Mouse (Mus musculus) embryonic stem cell, embryonic (primary cell): ENCODE measurements around the gene Jmjd6.

ENCODE experiments used
- CTCF ChIA-PET, 4 experiments: fragments of 300-600 bp in 2 of 4; fragments of 350-600 bp in 2 of 4; sonication (Branson Sonifier 250); formaldehyde crosslinking; loops; one replicate each; lab custom pipeline; 2022; ENCODE audit warnings: inconsistent platforms in 2 of 4; lab: Charles Lee
- POLR2A ChIA-PET, 4 experiments: fragments of 300-600 bp in 2 of 4; fragments of 350-600 bp in 2 of 4; sonication (Branson Sonifier 250); formaldehyde crosslinking; loops; one replicate each; lab custom pipeline; 2022; ENCODE audit warnings: antibody characterized with exemption in 4 of 4, inconsistent platforms in 1 of 4; lab: Charles Lee

Gene Jmjd6

DNA sequence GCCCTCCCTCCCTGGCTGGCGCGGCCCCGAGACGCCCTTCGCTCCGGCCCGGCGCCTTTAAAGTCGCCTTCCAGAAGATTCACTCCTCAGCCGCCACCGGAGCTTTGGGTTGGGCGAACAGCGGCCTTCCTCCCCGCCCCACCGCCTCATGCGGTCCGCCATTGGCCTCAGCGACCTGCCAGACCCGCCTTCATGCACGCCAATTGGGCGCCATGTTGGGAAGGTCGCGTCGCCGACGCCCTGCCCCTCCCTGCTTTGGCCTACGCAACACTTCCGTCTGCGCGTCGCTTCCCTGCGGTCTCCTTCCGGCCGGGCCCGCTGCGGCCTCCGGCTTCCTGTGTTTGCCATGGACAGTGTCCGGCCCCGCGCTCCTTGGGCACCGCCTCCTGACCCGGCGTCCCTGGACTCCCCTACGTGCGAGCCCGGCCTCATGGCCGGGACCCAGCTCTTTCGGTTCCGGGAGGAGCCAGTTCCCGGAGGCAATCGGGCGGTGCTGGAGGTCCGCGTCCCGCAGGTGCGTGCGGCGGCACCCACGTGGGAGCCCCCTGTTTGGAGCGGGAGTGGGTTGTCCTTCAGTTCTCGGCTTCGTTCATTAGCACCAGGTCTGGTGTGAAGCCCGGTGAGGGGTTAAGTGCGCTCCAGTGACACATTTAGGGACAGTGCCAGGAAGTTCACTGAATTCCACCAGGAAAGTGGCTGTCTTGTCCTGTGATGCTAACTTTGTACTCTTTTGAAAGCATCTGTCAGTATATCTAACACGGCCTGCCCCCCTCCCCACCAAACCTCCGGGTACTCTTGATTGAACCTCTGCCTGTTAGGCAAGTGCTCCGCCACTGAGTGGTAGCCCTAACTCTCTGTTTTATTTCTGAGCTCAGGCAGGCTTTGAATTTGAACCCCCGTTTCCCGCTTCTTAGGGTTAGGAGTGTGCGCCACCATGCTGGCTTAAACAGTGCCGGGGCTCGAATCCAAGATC lies at the start of gene Jmjd6, which contains the start of gene Mettl23:
Jmjd6 (minus strand) TSS at position 189 of the 973 bp plus-strand sequence.
Mettl23 (plus strand) TSS at position 18 of the 973 bp plus-strand sequence.
- CTCF ChIA-PET: interaction anchor here (0.5 to 1.6 kb wide), 12 partner anchors 8 to 328 kb away, joined by 3 to 7 read pairs (median 3); partner anchors contain the start of gene Mxra7 (in 2 of the 4)
- POLR2A ChIA-PET: interaction anchor here (0.5 to 17.9 kb wide), 57 partner anchors 8 to 819 kb away, joined by 3 to 246 read pairs (median 4); partner anchors contain the start of genes Mfsd11 (in 4 of the 4), Srsf2 (in 4 of the 4), Mxra7 (in 2 of the 4) and Prcd (in 1 of the 4)

DNA sequence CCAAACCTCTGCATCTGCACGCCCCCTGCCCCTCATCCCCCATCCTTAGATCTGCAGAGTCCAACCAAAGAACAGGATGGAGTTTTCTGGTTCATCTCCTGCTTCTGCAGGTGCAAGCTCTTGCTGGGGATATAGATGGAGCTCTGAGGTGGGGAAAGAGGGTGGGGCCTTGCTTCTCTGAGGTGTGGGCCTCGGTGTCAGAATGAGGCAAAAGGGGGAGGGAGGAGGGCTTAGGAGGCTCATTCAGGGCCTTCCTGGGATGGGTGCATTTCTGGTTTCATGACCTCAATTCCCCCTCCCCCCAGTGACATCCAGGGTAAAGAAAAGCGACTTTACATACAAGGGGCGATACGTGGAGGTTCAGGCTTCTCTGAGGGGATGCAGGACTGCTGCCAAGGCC lies 43.9 kb upstream of the Jmjd6 start:
- POLR2A ChIA-PET: interaction anchor here in 2 of 4 experiments (1.3 to 2.4 kb wide), 3 partner anchors 10 to 34 kb away, joined by 4 to 7 read pairs (median 5); partner anchors contain the start of gene Srsf2 (in 1 of the 2)

DNA sequence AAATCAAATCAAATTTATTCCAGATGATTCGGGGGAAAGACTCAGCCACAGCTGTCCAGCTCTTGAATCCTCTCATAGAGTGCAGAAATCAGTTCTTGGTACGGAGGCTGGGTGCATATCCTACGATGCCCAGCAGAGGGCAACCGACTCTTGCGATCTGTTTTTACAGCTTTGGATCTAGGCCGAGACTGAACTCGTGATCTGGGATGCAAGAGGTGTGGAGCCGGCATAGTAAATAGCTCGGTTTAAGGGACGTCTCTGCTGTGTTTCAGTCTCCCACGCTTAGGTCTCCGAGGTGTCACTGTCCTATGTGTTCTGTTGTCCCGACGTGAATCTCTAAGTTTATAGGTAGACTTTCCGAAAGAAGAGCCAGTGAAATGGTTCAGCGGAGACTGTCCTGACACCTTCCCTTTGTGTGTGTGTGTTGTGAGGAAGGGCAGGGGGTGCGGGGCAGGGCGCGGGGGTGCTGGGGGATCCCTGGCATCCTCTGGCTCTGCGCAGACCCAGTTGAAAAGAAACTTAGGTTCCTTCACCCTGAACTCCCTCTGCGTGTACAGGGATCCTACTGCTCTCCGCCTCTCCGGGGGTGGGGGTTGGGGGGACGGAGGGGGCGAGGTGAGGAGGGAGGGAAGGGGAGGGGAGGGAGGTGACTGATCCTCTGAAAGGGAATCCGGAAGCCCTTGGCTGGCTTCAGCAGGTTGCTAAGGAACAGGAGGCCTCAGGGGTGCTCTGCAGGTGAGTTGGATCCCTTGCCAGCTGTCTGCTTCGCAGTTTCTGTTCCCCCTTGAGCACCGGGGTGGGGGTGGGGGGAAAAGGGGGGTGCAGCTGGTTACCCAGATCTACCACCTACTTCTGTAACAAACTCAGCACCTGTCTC lies 42.3 kb upstream of the Jmjd6 start:
- POLR2A ChIA-PET: interaction anchor here (0.6 to 2.4 kb wide), 42 partner anchors 8 to 352 kb away, joined by 3 to 17 read pairs (median 4); partner anchors contain the start of gene Srsf2 (in 2 of the 4)
- CTCF ChIA-PET: interaction anchor here (0.6 to 2.9 kb wide), 100 partner anchors 8 to 1207 kb away, joined by 3 to 52 read pairs (median 4); partner anchors contain the start of genes Mgat5b (in 1 of the 4) and St6galnac1 (in 1 of the 4)

More for the DNA sequence above, 43.9 kb upstream of the Jmjd6 start:
- CTCF ChIA-PET: interaction anchor here in 2 of 4 experiments (0.6 to 2.9 kb wide), 3 partner anchors 142 to 1006 kb away, joined by 3 to 37 read pairs (median 4); no protein-coding TSS in a partner anchor

DNA sequence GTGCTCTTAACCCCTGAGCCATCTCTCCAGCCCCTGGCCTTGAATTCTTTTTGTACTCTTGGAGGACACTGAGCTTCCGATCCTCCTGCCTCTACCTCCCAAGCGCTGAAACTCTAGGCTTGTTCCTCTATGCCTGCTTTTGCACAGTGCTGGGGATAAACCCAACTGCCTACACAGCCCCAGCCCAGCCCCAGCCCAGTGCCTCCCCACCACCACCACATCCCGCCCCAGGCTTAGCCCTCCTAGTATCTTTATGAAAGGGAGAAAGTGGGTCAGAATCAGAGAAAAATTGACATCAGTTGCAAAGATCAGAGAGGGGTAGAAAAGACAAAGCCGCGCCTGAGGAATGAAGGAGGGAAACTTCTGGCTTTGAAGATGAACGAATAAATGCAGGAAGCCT lies 40.8 kb upstream of the Jmjd6 start:
- CTCF ChIA-PET: interaction anchor here in 3 of 4 experiments (0.6 to 2.4 kb wide), 13 partner anchors 10 to 389 kb away, joined by 3 to 44 read pairs (median 7); no protein-coding TSS in a partner anchor

DNA sequence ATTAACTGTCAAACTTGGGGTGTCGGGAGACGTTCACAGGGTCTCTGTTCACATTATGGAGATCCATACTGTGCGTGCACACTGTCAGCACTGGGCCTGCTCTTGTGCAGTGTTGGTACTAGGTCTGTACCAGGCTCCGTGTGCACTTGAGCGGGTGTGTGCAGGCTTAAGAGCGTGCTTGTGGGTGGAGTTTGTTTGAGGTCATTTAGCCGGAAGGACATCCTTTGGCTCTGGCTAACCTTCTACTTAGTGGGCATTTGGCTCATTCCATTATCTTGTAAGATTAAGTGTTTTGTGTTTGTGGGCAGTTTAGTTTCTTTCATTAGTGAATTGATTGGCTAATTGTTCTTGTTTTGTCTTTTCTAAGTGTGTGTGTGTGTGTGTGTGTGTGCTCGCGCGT lies 39.2 kb upstream of the Jmjd6 start:
- ChIA-PET CTCF (interaction anchor here in 1 of 4 experiments (0.6 kb wide), 1 partner anchor 113 kb away, joined by 3 read pairs; no protein-coding TSS in a partner anchor), POLR2A (interaction anchor here in 1 of 4 experiments (2.1 to 2.4 kb wide), 2 partner anchors 12 to 17 kb away, joined by 12 read pairs; no protein-coding TSS in a partner anchor)

More for the DNA sequence above, 40.8 kb upstream of the Jmjd6 start:
- POLR2A ChIA-PET: interaction anchor here (0.6 to 1.7 kb wide), 7 partner anchors 19 to 134 kb away, joined by 3 to 8 read pairs (median 4); no protein-coding TSS in a partner anchor

- ChIA-PET CTCF (interaction anchor here (0.5 to 2.3 kb wide), 28 partner anchors 10 to 504 kb away, joined by 3 to 14 read pairs (median 4); partner anchors contain the start of gene Mgat5b (in 1 of the 4)), POLR2A (interaction anchor here (0.6 to 2.5 kb wide), 31 partner anchors 8 to 1066 kb away, joined by 3 to 23 read pairs (median 4); partner anchors contain the start of genes Mfsd11 (in 2 of the 4), Srsf2 (in 2 of the 4), Jmjd6 (in 1 of the 4) and Mettl23 (in 1 of the 4))
Observed at GRCm38 (mm10) chr11:116881440-116881839, 38.2 kb upstream of the Jmjd6 start.

DNA sequence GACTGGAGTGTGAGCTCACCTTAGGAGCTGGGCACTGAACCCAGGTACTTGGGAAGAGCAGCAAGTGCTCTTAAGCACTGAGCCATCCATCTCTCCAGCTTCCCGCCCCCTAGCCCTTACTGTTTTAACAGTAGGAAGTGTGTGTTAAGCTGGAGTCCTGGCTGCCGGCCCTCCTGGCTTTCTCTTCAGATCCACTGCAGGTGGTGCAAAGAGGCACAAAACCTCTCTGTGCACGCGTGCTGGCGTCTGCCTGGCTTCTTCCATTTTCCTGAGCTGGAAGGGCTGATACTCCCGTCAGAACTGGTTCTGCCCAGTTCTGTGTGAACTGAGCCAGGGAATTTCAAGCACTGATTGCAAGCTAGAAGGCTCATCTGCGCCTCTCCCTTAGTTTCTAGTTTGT lies 37.6 kb upstream of the Jmjd6 start:
- ChIA-PET POLR2A (interaction anchor here (0.5 to 2.5 kb wide), 41 partner anchors 9 to 1065 kb away, joined by 3 to 23 read pairs (median 3); partner anchors contain the start of genes Jmjd6 (in 2 of the 4), Mettl23 (in 2 of the 4), Mfsd11 (in 2 of the 4) and Srsf2 (in 2 of the 4)), CTCF (interaction anchor here (0.5 to 2.3 kb wide), 33 partner anchors 11 to 1844 kb away, joined by 3 to 14 read pairs (median 4); partner anchors contain the start of gene Mgat5b (in 1 of the 4))

GRCm38 (mm10) chr11:116878454-116878853 lies 35.2 kb upstream of the Jmjd6 start:
- ChIA-PET CTCF (interaction anchor here in 3 of 4 experiments (0.6 to 1.1 kb wide), 5 partner anchors 129 to 298 kb away, joined by 3 to 13 read pairs (median 5); no protein-coding TSS in a partner anchor), POLR2A (interaction anchor here (0.7 to 3.7 kb wide), 8 partner anchors 12 to 603 kb away, joined by 3 to 12 read pairs (median 4); partner anchors contain the start of genes Mfsd11 (in 2 of the 4), Srsf2 (in 2 of the 4), Jmjd6 (in 1 of the 4) and Mettl23 (in 1 of the 4))

DNA sequence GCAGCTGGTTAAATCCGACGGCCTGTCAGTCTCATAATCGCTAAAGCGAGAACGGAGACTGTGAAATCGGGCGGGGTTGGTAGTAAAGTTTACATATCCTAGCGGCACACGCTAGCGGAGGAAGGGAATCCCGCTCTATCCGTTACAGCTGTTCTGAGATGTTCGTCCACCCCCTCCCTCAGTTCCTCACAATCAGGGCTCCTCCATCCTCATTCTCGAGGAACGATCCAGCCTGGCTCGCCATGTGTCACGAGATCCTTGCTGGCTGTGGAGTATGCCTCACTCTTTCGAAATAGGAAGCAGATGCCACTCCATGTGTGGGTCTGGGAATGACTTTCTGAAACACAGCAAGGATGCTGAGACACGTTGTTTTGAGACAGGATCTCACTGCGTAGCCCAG lies 30.7 kb upstream of the Jmjd6 start:
- CTCF ChIA-PET: interaction anchor here in 2 of 4 experiments (0.5 to 1.7 kb wide), 2 partner anchors 11 to 220 kb away, joined by 4 read pairs; no protein-coding TSS in a partner anchor
- POLR2A ChIA-PET: interaction anchor here in 3 of 4 experiments (0.5 to 1.8 kb wide), 6 partner anchors 9 to 103 kb away, joined by 3 to 7 read pairs (median 6); partner anchors contain the start of genes Mfsd11 (in 1 of the 3) and Srsf2 (in 1 of the 3)

- ChIA-PET CTCF (interaction anchor here in 1 of 4 experiments (1.5 kb wide), 1 partner anchor 304 kb away, joined by 3 read pairs; no protein-coding TSS in a partner anchor), POLR2A (interaction anchor here in 2 of 4 experiments (1.0 to 14.0 kb wide), 5 partner anchors 10 to 146 kb away, joined by 3 to 286 read pairs (median 18); partner anchors contain the start of genes Mfsd11 (in 2 of the 2), Srsf2 (in 2 of the 2), Jmjd6 (in 1 of the 2) and Mettl23 (in 1 of the 2))
Observed at GRCm38 (mm10) chr11:116871538-116871937, 28.3 kb upstream of the Jmjd6 start.

- POLR2A ChIA-PET: interaction anchor here in 3 of 4 experiments (0.7 to 14.0 kb wide), 8 partner anchors 10 to 197 kb away, joined by 4 to 286 read pairs (median 8); partner anchors contain the start of genes Mfsd11 (in 3 of the 3), Srsf2 (in 3 of the 3), Jmjd6 (in 2 of the 3) and Mettl23 (in 2 of the 3)
- CTCF ChIA-PET: interaction anchor here in 1 of 4 experiments (0.8 kb wide), 1 partner anchor 16 kb away, joined by 3 read pairs; no protein-coding TSS in a partner anchor
Observed at GRCm38 (mm10) chr11:116869641-116870040, 26.4 kb upstream of the Jmjd6 start.

DNA sequence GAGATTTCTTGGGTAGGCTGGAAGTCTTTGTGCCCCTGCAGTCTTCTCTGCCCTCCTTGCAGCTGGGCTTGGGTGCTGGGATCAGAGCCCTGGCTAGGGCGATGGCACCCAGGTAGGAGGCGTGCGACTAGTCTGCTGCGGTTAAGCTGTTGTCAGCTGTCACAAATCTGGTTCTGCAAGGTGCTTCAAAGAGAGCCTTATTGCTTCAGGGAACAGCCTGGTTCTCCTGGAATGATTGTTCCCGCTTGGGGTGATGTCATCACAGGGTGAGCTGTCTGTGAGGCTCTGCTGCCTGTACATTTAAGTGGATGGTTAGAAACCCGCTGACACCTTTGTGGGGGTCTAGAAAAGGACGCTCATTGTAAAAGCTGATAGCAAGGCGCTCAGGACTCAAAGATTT lies 26.0 kb upstream of the Jmjd6 start:
- POLR2A ChIA-PET: interaction anchor here in 3 of 4 experiments (0.7 to 14.0 kb wide), 9 partner anchors 9 to 197 kb away, joined by 4 to 286 read pairs (median 5); partner anchors contain the start of genes Mfsd11 (in 3 of the 3), Srsf2 (in 3 of the 3), Jmjd6 (in 2 of the 3) and Mettl23 (in 2 of the 3)

DNA sequence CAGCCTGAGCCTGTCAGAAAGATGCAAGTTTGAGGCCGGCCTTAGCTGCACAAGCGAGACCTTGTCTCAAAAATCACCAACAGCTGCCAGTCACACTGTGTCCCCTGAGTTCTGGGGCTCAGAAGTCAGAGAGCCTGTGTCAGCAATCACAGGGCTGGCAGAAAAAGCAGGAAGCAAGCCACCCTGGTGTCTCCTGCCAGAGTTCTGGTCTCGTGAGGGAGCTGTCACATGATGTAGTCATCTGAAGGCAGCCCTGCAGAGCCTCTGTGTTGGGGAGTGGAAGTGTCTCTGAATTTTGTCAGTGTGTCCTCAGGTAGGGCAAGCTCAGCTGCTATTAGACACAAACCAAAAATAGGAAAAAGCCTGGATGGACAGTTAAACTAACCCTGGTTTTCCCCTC lies 24.9 kb upstream of the Jmjd6 start:
- POLR2A ChIA-PET: interaction anchor here in 3 of 4 experiments (0.7 to 14.0 kb wide), 14 partner anchors 9 to 215 kb away, joined by 3 to 286 read pairs (median 4); partner anchors contain the start of genes Mfsd11 (in 3 of the 3), Srsf2 (in 3 of the 3), Jmjd6 (in 2 of the 3) and Mettl23 (in 2 of the 3)
- CTCF ChIA-PET: interaction anchor here in 1 of 4 experiments (1.0 kb wide), 1 partner anchor 17 kb away, joined by 3 read pairs; no protein-coding TSS in a partner anchor

More for the DNA sequence above, 26.0 kb upstream of the Jmjd6 start:
- CTCF ChIA-PET: interaction anchor here in 1 of 4 experiments (0.8 kb wide), 1 partner anchor 16 kb away, joined by 3 read pairs; no protein-coding TSS in a partner anchor

DNA sequence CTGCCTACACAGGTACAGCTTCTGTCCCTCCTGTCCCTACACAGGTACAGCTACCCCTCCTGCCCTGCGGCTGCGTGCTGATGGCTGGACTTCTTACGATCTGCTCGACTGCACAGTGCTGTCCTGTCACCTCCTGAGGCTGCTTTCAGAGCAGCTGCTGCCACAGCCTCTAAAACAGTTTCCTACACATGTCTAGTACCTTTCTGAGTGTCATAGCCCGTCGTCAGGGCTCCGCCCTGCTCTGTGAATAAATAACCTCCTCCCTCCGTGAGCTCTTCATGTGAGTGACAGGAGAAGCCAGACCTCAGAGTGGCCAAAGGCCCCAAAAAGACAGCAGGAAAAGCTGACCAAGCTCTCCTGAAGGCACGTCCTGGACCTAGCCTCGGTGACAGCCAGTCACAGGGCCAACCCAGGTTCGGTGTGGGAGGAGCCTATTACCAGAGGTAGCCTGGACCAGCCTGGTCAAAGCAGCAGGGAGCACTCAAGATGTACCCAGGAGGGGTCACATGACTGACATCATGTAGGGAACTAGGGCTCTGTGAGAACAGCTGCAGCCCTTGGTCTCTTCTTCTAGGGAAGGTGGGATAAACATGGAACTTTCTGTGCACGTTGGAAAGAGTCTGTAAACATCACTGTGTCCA lies 22.8 kb upstream of the Jmjd6 start:
- POLR2A ChIA-PET: interaction anchor here in 3 of 4 experiments (0.6 to 14.0 kb wide), 20 partner anchors 9 to 784 kb away, joined by 3 to 286 read pairs (median 4); partner anchors contain the start of genes Mfsd11 (in 3 of the 3), Srsf2 (in 3 of the 3), Jmjd6 (in 1 of the 3) and Mettl23 (in 1 of the 3)
- CTCF ChIA-PET: interaction anchor here in 1 of 4 experiments (0.6 to 1.4 kb wide), 3 partner anchors 19 to 242 kb away, joined by 3 to 4 read pairs (median 3); no protein-coding TSS in a partner anchor
